Mouse (Mus musculus): Measurements from ENCODE around the gene Clhc1.

GRCm38 (mm10) chr11:29613185-29613735 is 65.5 kb downstream of the Clhc1 start:
- no peak for TF ChIP-seq CTCF (conservative IDR thresholded peaks at IDR 0.05; ENCODE audit: insufficient read depth, insufficient read length, low read depth, low read length)
- TF ChIP-seq POLR2A (IDR thresholded peaks at IDR 0.05; ENCODE audit: low read depth, low read length): no peak
